Mouse (Mus musculus): ENCODE measurements at regions not wholly inside any gene's neighbourhood (a gene's known extent, or its start where the extent isn't known, plus 50 kb on each side); places are given as distances from the start of the nearest gene placed in this dataset.
A peak's percentile ranks its signal among the peaks of the same experiment; 100 is the strongest.

- TF ChIP-seq GATA1 (IDR thresholded peaks at IDR 0.05; ENCODE audit: borderline replicate concordance, low read length) (no peak), FLI1 (IDR thresholded peaks at IDR 0.05; ENCODE audit: low read length) (no peak)
- no peaks in the 10 kb centered on the region for H3K27me3 ChIP-seq (replicated peaks)
- H3K4me1 ChIP-seq, result no peaks in the 10 kb centered on the region
- no peak overlapping the region for H3K4me3 ChIP-seq (replicated peaks)
- H3K9me3 ChIP-seq, result peaks cover 7% of the 10 kb centered on the region; the same call in 1 of the 2 replicates
- no peaks in the 10 kb centered on the region for H3K36me3 ChIP-seq (replicated peaks; ENCODE audit: low read length)
Observed at GRCm38 (mm10) chr13:60318436-60319020, 141.4 kb upstream of the Gas1 start.

GRCm38 (mm10) chr13:60319268-60319667 is 142.1 kb upstream of the Gas1 start:
- Histone ChIP-seq H3K36me3 (replicated peaks; ENCODE audit: low read length) (no peaks in the 10 kb centered on the region), H3K4me3 (replicated peaks) (no peak overlapping the region), H3K27me3 (replicated peaks) (no peaks in the 10 kb centered on the region), H3K4me1 (no peaks in the 10 kb centered on the region), H3K9me3 (peaks cover 7% of the 10 kb centered on the region; the same call in 1 of the 2 replicates)
- TF ChIP-seq GATA1 (IDR thresholded peaks at IDR 0.05; ENCODE audit: borderline replicate concordance, low read length) (no peak), FLI1 (IDR thresholded peaks at IDR 0.05; ENCODE audit: low read length) (no peak)

GRCm38 (mm10) chr13:60319861-60320602 is 142.9 kb upstream of the Gas1 start:
- Histone ChIP-seq H3K36me3 (replicated peaks; ENCODE audit: low read length) (no peaks in the 10 kb centered on the region), H3K27me3 (replicated peaks) (no peaks in the 10 kb centered on the region), H3K4me3 (replicated peaks) (no peak overlapping the region), H3K4me1 (no peaks in the 10 kb centered on the region), H3K9me3 (peaks cover 7% of the 10 kb centered on the region; the same call in 1 of the 2 replicates)
- no peak for TF ChIP-seq GATA1 (IDR thresholded peaks at IDR 0.05; ENCODE audit: borderline replicate concordance, low read length)
- TF ChIP-seq FLI1 (IDR thresholded peaks at IDR 0.05; ENCODE audit: low read length), result no peak

- Histone ChIP-seq H3K36me3 (replicated peaks; ENCODE audit: low read length) (no peaks in the 10 kb centered on the region), H3K4me1 (no peaks in the 10 kb centered on the region), H3K27me3 (replicated peaks) (no peaks in the 10 kb centered on the region), H3K4me3 (replicated peaks) (no peak overlapping the region), H3K9me3 (peaks cover 14% of the 10 kb centered on the region)
- TF ChIP-seq GATA1 (IDR thresholded peaks at IDR 0.05; ENCODE audit: borderline replicate concordance, low read length), result no peak
- no peak for TF ChIP-seq FLI1 (IDR thresholded peaks at IDR 0.05; ENCODE audit: low read length)
Observed at GRCm38 (mm10) chr13:60322579-60322978, 145.4 kb upstream of the Gas1 start.

- no peaks in the 10 kb centered on the region for H3K27me3 ChIP-seq (replicated peaks)
- peaks cover 23% of the 10 kb centered on the region for H3K9me3 ChIP-seq
- no peak for TF ChIP-seq GATA1 (IDR thresholded peaks at IDR 0.05; ENCODE audit: borderline replicate concordance, low read length)
- no peak for TF ChIP-seq FLI1 (IDR thresholded peaks at IDR 0.05; ENCODE audit: low read length)
- H3K4me1 ChIP-seq, result no peaks in the 10 kb centered on the region
- H3K4me3 ChIP-seq (replicated peaks), result no peak overlapping the region
- H3K36me3 ChIP-seq (replicated peaks; ENCODE audit: low read length), result no peaks in the 10 kb centered on the region
Observed at GRCm38 (mm10) chr13:60330475-60331258, 153.5 kb upstream of the Gas1 start.

GRCm38 (mm10) chr13:60336196-60336595 is 159.0 kb upstream of the Gas1 start:
- TF ChIP-seq FLI1 (IDR thresholded peaks at IDR 0.05; ENCODE audit: low read length), result no peak
- no peak for TF ChIP-seq GATA1 (IDR thresholded peaks at IDR 0.05; ENCODE audit: borderline replicate concordance, low read length)

GRCm38 (mm10) chr13:60337383-60337782 is 160.2 kb upstream of the Gas1 start:
- H3K4me3 ChIP-seq (replicated peaks), result peak overlapping the region; percentile 81
- no peaks in the 10 kb centered on the region for H3K4me1 ChIP-seq
- peaks cover 42% of the 10 kb centered on the region for H3K9me3 ChIP-seq
- TF ChIP-seq FLI1 (IDR thresholded peaks at IDR 0.05; ENCODE audit: low read length) (no peak), GATA1 (IDR thresholded peaks at IDR 0.05; ENCODE audit: borderline replicate concordance, low read length) (no peak)
- no peaks in the 10 kb centered on the region for H3K36me3 ChIP-seq (replicated peaks; ENCODE audit: low read length)
- no peaks in the 10 kb centered on the region for H3K27me3 ChIP-seq (replicated peaks)

More at GRCm38 (mm10) chr13:60336196-60336595, 159.0 kb upstream of the Gas1 start:
- no peak overlapping the region for H3K4me3 ChIP-seq (replicated peaks)
- no peaks in the 10 kb centered on the region for H3K4me1 ChIP-seq
- H3K9me3 ChIP-seq, result peaks cover 34% of the 10 kb centered on the region
- H3K27me3 ChIP-seq (replicated peaks), result no peaks in the 10 kb centered on the region
- no peaks in the 10 kb centered on the region for H3K36me3 ChIP-seq (replicated peaks; ENCODE audit: low read length)

- Histone ChIP-seq H3K9me3 (peaks cover 37% of the 10 kb centered on the region), H3K4me3 (replicated peaks) (no peak overlapping the region), H3K36me3 (replicated peaks; ENCODE audit: low read length) (no peaks in the 10 kb centered on the region), H3K4me1 (no peaks in the 10 kb centered on the region), H3K27me3 (replicated peaks) (no peaks in the 10 kb centered on the region)
- TF ChIP-seq GATA1 (IDR thresholded peaks at IDR 0.05; ENCODE audit: borderline replicate concordance, low read length), result no peak
- TF ChIP-seq FLI1 (IDR thresholded peaks at IDR 0.05; ENCODE audit: low read length), result no peak
Observed at GRCm38 (mm10) chr13:60338107-60338506, 160.9 kb upstream of the Gas1 start.

- Histone ChIP-seq H3K36me3 (replicated peaks; ENCODE audit: low read length) (no peaks in the 10 kb centered on the region), H3K9me3 (peaks cover 44% of the 10 kb centered on the region), H3K4me1 (no peaks in the 10 kb centered on the region), H3K4me3 (replicated peaks) (no peak overlapping the region), H3K27me3 (replicated peaks) (no peaks in the 10 kb centered on the region)
- TF ChIP-seq GATA1 (IDR thresholded peaks at IDR 0.05; ENCODE audit: borderline replicate concordance, low read length), result no peak
- no peak for TF ChIP-seq FLI1 (IDR thresholded peaks at IDR 0.05; ENCODE audit: low read length)
Observed at GRCm38 (mm10) chr13:60340068-60340467, 162.9 kb upstream of the Gas1 start.

Measured in megakaryocyte, embryonic 14.5 days (primary cell).